Mouse (Mus musculus) monocyte, adult 2 months (primary cell): ENCODE data around the gene Lgals9.

Experiments
- DNase-seq, 2 experiments: peaks; one replicate each; pipeline ENCODE4 v3.0.0; 2022; ENCODE audit warnings: low spot score in 2 of 2, low read depth in 1 of 2

Gene Lgals9

GRCm38 (mm10) chr11:78984483-78985177, at the start of gene Lgals9:
TSS of gene Lgals9 (minus strand) at chr11:78984946.
- DNase-seq: peak; percentile 69 to 70

- DNase-seq: no peak
These were observed 48.9 kb upstream of the Lgals9 start for GRCm38 (mm10) chr11:79033636-79034035.

DNA sequence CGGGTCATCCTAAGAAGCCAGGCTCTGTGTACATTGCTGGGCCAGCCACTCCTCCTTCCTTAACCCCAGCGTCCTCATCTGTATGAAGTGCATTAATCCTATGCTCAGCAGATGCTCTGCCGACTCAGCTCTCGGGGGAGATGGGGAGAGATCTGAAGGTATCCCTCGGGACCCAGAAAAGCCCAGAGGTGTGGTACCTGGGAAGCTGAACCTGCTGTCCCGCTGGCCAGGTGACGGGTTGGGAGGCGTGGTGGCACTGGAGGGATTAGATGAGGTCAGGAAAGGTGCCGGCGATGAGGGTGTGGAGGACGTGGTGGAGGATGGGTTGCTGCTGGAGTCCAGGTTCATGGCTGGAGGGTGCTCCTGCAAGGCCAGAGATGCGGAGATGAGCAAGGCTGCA, 48.3 kb upstream of the Lgals9 start:
- no peak for DNase-seq

DNA sequence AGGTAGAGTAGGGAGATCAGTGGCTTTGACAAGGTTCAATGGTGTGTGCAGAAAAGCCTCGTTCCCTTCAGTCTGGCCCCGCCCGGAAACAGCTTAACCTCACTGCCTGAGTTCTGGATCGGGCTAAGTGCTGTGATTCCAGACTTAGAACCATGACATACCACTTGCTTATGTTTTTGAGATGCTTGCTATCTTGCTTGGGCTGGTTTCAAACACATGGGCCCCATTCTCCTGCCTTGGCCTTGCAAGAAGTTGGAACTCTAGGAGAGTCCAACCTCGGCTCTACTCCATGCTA, 46.7 kb upstream of the Lgals9 start:
- no peak for DNase-seq

- DNase-seq: peak; percentile 36 to 71
These were observed 46.1 kb upstream of the Lgals9 start for GRCm38 (mm10) chr11:79030570-79031451.

- DNase-seq: no peak
These were observed 39.0 kb upstream of the Lgals9 start for GRCm38 (mm10) chr11:79023751-79024150.

DNA sequence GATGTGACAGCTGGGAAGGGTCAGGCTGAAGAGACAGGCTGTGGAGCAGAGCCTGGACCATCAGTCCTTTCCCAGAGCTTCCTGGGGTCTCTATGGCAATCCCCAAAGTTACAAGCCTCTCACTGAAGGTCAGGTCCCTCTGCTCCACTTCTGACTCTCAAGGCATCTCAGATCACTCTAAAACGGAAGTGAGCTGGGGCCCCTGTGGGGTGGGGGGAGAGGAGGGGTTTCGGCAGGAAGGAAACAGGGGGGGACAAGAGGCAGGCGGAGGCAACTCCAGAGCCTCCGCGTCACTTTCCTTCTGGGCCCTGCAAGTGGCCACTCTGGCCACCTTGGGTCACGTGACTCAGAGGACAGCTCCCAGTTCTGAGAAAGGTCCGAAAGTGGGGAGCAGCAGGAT, 38.6 kb upstream of the Lgals9 start:
- DNase-seq: no peak

DNA sequence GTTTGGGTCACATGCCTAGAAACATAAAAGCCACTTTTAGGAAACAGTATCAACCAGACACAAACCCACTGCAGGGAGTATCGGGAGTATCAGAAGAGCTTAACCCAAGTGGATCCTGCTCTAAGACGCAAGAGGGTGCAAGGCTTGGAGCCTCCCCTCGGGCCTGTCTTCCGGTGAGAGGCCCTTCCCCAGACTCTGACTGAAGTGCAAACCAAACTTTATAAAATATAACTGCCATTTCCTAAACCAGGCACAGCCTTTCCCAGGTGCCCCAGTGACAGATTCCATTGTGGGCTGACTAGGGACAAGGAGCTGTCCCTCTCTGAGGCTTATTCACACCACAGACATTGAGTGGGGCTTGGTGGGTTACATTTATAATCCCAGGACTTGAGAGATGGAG, 38.1 kb upstream of the Lgals9 start:
- no peak for DNase-seq

- DNase-seq: no peak
These were observed 35.8 kb upstream of the Lgals9 start for GRCm38 (mm10) chr11:79020535-79021045.

DNA sequence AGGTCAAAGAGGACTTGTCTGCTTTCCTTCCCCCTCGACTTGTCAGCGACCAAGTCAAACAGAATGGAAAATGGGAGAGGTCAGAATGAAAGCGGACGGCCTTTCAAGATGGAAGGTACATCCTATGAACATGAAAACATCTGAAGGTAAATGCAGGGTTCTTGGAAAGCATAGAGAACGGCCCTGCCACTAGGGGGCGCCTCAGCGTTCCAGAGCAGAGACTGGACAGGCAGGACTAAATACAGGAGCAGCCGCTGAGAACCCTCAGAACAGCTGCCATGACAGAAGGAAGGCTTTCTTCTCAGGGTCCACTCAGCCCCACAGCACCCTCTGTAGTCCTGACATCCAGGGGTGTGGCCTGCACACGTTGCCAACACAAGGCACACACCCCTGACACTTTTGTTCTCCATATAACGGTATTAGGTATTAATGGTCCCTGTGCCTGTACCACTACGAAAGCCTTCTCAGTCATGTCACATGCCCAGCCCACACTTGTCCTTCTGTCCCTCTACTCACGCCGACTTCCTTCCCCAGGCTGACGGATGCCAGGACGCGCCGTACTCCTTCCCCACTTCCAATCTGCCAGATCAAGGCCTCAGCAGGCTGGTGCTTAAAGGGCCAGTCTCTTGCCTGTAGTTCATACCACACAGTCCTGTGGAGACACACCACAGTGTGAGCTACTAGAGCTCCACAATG, 35.2 kb upstream of the Lgals9 start:
- DNase-seq: peak in 1 of 2 experiments; percentile 20

- DNase-seq: peak; percentile 28 to 67
These were observed 34.4 kb upstream of the Lgals9 start for GRCm38 (mm10) chr11:79018954-79019704.

DNA sequence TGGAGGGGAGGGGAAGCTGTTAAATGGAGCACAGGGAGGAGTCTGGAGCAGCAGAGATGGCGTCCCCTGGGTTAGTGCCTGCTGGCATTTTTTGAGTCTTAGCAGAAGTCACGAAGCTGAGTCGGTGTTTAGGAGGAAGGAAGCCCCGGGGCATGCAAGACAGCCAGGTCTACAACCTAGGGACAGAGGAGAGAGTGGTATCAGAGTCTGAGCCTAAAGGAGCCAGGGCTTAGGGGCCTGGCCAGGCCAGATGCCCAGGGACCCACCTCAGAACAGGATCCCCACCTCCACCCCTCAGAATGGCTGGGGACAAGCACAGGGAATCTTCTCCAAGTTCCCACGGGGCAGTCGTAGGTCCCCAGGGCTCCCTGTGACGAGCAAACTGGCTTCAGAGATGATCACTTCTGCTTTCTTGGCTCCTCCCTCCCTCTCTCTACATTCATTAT, 32.4 kb upstream of the Lgals9 start:
- DNase-seq: peak; percentile 23 to 56

DNA sequence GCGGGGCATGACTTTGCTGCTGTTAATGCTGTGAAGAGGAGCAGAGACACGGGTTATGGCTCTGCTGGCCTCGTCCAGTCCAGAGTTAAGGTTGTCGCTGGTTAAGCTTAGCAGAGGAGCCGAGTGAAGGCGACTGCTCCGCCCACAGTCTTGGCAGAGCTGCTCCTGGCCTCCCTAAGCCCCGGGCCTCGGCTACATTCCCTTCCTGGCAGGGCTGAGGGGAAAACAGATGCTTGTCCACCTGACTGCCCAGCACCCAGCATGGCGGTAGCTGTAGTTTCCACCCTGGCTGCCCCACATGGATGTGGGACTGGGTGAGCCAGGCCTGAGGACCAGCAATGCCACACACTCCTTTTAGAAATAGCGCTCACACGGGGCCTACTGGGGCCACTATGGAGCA, 31.5 kb upstream of the Lgals9 start:
- no peak for DNase-seq

- DNase-seq: no peak
These were observed 31.0 kb upstream of the Lgals9 start for GRCm38 (mm10) chr11:79015660-79016215.

DNA sequence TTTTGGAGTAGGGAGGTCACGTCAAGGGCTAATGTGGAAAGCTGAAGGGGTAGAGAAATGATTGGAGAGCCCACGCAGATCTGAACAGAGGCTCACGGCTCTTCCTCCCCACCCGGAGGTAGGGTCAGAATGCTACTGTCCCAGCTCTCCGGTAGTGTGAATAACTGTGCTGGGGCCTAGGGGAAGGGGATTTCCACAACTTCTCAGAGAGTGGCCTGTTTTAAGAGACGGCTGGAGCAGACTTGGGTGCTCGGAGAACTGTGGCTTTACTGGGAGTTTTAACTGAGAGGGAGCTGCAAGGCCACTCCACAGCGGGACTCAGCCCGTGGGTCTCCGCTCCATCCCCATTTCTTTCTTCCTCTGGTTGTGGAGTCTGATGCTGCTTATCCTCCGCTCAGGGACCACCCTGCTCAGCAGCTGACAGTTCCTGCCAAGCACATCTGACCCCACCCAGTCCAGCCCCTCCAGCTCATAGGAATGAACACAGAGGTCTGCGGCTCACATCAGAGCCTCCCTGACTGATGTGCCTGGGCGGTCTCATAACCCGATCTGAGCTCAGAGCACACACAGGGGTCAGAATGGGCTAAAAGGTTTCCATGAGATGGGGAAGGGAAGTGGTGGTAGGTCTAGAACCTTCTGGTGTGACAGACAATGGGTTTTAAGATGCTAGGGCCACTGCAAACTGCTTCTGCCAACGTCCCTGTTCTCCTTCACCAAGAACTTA, 30.0 kb upstream of the Lgals9 start:
- DNase-seq: no peak

GRCm38 (mm10) chr11:79013806-79014205, 29.1 kb upstream of the Lgals9 start:
- DNase-seq: no peak

GRCm38 (mm10) chr11:79013056-79013455, 28.3 kb upstream of the Lgals9 start:
- no peak for DNase-seq

GRCm38 (mm10) chr11:79012529-79012928, 27.8 kb upstream of the Lgals9 start:
- DNase-seq: no peak

DNA sequence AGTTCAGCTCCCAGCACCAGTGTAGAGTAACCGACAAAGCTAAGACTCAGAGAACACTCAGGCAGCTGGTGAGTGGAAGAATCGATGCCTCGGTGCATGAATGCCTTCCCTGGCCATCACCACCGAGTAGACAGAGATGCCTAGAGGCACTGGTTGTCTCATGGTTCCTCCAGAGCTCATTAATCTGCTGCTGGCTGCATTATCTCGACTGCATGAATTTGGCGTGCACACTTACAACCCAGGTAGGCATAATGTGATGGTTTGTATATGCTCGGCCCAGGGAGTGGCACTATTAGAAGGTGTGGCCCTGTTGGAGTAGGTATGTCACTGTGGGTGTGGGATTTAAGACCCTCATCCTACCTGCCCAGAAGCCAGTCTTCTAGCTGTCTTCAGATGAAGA, 24.1 kb upstream of the Lgals9 start:
- no peak for DNase-seq
